Mouse (Mus musculus) left cerebral cortex, adult 9 months (tissue): ENCODE data around the gene Cacnb2.
"Not testable (repeated sequence)": the region's sequence is repeated elsewhere in the genome, so short reads cannot be mapped to it uniquely, and the experiment has no call there.

Experiments used
- DNase-seq, 2 experiments: peaks; one replicate each; pipeline ENCODE4 v3.0.0; 2022; ENCODE audit warnings: low spot score in 2 of 2

Gene Cacnb2

GRCm38 (mm10) chr2:14657205-14657844, 54.4 kb downstream of the Cacnb2 start:
- DNase-seq: no peak

- no peak for DNase-seq
Observed at GRCm38 (mm10) chr2:14665213-14665612, 62.3 kb downstream of the Cacnb2 start.

GRCm38 (mm10) chr2:14672117-14672516, 69.2 kb downstream of the Cacnb2 start:
- no peak for DNase-seq

GRCm38 (mm10) chr2:14676885-14677516, 74.1 kb downstream of the Cacnb2 start:
- peak in 1 of 2 experiments; percentile 50 for DNase-seq

GRCm38 (mm10) chr2:14684231-14684630, 81.3 kb downstream of the Cacnb2 start:
- DNase-seq: no peak

- peak in 1 of 2 experiments; percentile 65 for DNase-seq
Observed at GRCm38 (mm10) chr2:14702973-14703645, 100.2 kb downstream of the Cacnb2 start.

- DNase-seq: no peak
Observed at GRCm38 (mm10) chr2:14703676-14704075, 100.8 kb downstream of the Cacnb2 start.

GRCm38 (mm10) chr2:14710247-14710646, 107.4 kb downstream of the Cacnb2 start:
- no peak for DNase-seq

GRCm38 (mm10) chr2:14711751-14712150, 108.9 kb downstream of the Cacnb2 start:
- DNase-seq: no peak

- no peak for DNase-seq
Observed at GRCm38 (mm10) chr2:14713049-14713448, 110.2 kb downstream of the Cacnb2 start.

GRCm38 (mm10) chr2:14716666-14717065, 113.8 kb downstream of the Cacnb2 start:
- no peak for DNase-seq

- peak; percentile 51 to 68 for DNase-seq
Observed at GRCm38 (mm10) chr2:14719119-14719718, 116.3 kb downstream of the Cacnb2 start.

GRCm38 (mm10) chr2:14725437-14725836, 122.5 kb downstream of the Cacnb2 start:
- DNase-seq: no peak

- not testable (repeated sequence) for DNase-seq
Observed at GRCm38 (mm10) chr2:14726601-14727000, 123.7 kb downstream of the Cacnb2 start.

- DNase-seq: peak; percentile 42 to 64
Observed at GRCm38 (mm10) chr2:14738927-14739326, 136.0 kb downstream of the Cacnb2 start.

GRCm38 (mm10) chr2:14739510-14739909, 136.6 kb downstream of the Cacnb2 start:
- peak in 1 of 2 experiments; percentile 29 for DNase-seq

GRCm38 (mm10) chr2:14740359-14740758, 137.5 kb downstream of the Cacnb2 start:
- DNase-seq: peak in 1 of 2 experiments; percentile 29

- no peak for DNase-seq
Observed at GRCm38 (mm10) chr2:14744761-14745160, 141.9 kb downstream of the Cacnb2 start.

GRCm38 (mm10) chr2:14762846-14763245, 160.0 kb downstream of the Cacnb2 start:
- no peak for DNase-seq

- peak; percentile 30 to 65 for DNase-seq
Observed at GRCm38 (mm10) chr2:14763931-14764330, 161.0 kb downstream of the Cacnb2 start.

- no peak for DNase-seq
Observed at GRCm38 (mm10) chr2:14769448-14769847, 166.6 kb downstream of the Cacnb2 start.

GRCm38 (mm10) chr2:14770635-14771034, 167.7 kb downstream of the Cacnb2 start:
- DNase-seq: no peak
